Mouse (Mus musculus) myocyte (in vitro differentiated cells): Measurements from ENCODE around the gene Tuba3b.

Experiments used
- CEBPB ChIP-seq: IDR thresholded peaks from 2 replicates; pipeline ENCODE4 v1.6.1; 2011; ENCODE audit warnings: mild to moderate bottlenecking, moderate library complexity; ENCODE audit not compliant: poor library complexity, insufficient read depth, severe bottlenecking
- E2F4 ChIP-seq: IDR thresholded peaks from one replicate; pipeline ENCODE4 v1.6.1; 2011; ENCODE audit warnings: mild to moderate bottlenecking, control low read depth, moderate library complexity; ENCODE audit not compliant: insufficient read depth
- MAX ChIP-seq: IDR thresholded peaks from one replicate; pipeline ENCODE4 v1.6.1; 2011; ENCODE audit warnings: low read depth, mild to moderate bottlenecking, control low read depth
- MYOG ChIP-seq, 3 experiments: IDR thresholded peaks; one replicate each; pipeline ENCODE4 v1.6.1; 2011; ENCODE audit warnings: control low read depth in 2 of 3, low read depth in 2 of 3, mild to moderate bottlenecking in 2 of 3; ENCODE audit not compliant: insufficient read length in 2 of 3, control insufficient read depth in 1 of 3, insufficient read depth in 1 of 3
- POLR2A ChIP-seq: IDR thresholded peaks from one replicate; pipeline ENCODE4 v1.6.1; 2011; ENCODE audit warnings: low read depth, mild to moderate bottlenecking, control low read depth, moderate library complexity; ENCODE audit not compliant: insufficient read length
- REST ChIP-seq: IDR thresholded peaks from one replicate; pipeline ENCODE4 v1.6.1; 2011; ENCODE audit warnings: mild to moderate bottlenecking, control low read depth, moderate library complexity; ENCODE audit not compliant: insufficient read depth, insufficient read length
- TCF12 ChIP-seq: IDR thresholded peaks from one replicate; pipeline ENCODE4 v1.6.1; 2011; ENCODE audit warnings: mild to moderate bottlenecking, control low read depth; ENCODE audit not compliant: poor library complexity, insufficient read depth, severe bottlenecking
- USF1 ChIP-seq: IDR thresholded peaks from one replicate; pipeline ENCODE4 v1.6.1; 2011; ENCODE audit warnings: low read depth, mild to moderate bottlenecking, control low read depth, moderate library complexity

DNA sequence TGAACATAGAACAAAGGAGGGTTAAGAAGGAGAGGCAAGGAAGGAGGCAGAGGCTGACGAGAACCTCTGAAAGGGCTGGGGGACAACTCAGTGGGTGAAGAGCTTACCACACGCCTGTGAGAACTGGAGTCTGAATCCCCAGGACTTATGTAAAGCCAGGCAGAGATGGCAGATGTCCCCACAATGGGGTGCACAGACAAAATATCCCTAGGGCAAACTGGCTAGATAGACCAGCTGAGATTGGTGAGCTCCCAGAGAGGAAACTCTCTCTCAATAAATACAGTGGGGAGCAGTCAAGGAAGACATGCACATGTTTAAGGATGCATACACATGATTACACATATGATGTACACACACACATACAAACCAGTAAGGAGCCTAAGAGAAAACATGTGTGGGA is 11.4 kb upstream of the Tuba3b start:
- no peak for TF ChIP-seq POLR2A
- no peak for TF ChIP-seq REST
- no peak for TF ChIP-seq USF1
- no peak for TF ChIP-seq MAX
- no peak for TF ChIP-seq TCF12
- no peak for TF ChIP-seq E2F4
- no peak for TF ChIP-seq MYOG (IDR thresholded peaks at IDR 0.05; ENCODE audit: control insufficient read depth in 1 of 3, insufficient read depth in 1 of 3, insufficient read length in 2 of 3, low read depth in 2 of 3)
- TF ChIP-seq CEBPB = no peak
